Mouse (Mus musculus): ENCODE data around the gene Tacc3.
A peak's percentile ranks its signal among the peaks of the same experiment; 100 is the strongest.

Tacc3 gene

GRCm38 (mm10) chr5:33696430-33696829 lies 38.5 kb downstream of the Tacc3 start:
- DNase-seq, result no peak

- no peak for DNase-seq
Measured at GRCm38 (mm10) chr5:33697534-33697933, 39.6 kb downstream of the Tacc3 start.

- peak; percentile 60 for DNase-seq
Measured at GRCm38 (mm10) chr5:33697947-33698512, 40.1 kb downstream of the Tacc3 start.

GRCm38 (mm10) chr5:33698669-33699068 lies 40.7 kb downstream of the Tacc3 start:
- DNase-seq, result no peak

- no peak for DNase-seq
Measured at GRCm38 (mm10) chr5:33700010-33700409, 42.1 kb downstream of the Tacc3 start.

GRCm38 (mm10) chr5:33701832-33702231 lies 43.9 kb downstream of the Tacc3 start:
- no peak for DNase-seq

- DNase-seq, result no peak
Measured at GRCm38 (mm10) chr5:33703999-33704398, 46.1 kb downstream of the Tacc3 start.

GRCm38 (mm10) chr5:33704945-33705611 lies 47.1 kb downstream of the Tacc3 start:
- DNase-seq, result peak; percentile 53

- peak; percentile 33 for DNase-seq
Measured at GRCm38 (mm10) chr5:33705612-33706349, 47.9 kb downstream of the Tacc3 start.

- DNase-seq, result no peak
Measured at GRCm38 (mm10) chr5:33706350-33706629, 48.4 kb downstream of the Tacc3 start.

- DNase-seq, result no peak
Measured at GRCm38 (mm10) chr5:33707163-33707562, 49.2 kb downstream of the Tacc3 start.

GRCm38 (mm10) chr5:33709037-33709436 lies 51.1 kb downstream of the Tacc3 start:
- no peak for DNase-seq

GRCm38 (mm10) chr5:33712550-33712949 lies 54.6 kb downstream of the Tacc3 start:
- DNase-seq, result no peak

GRCm38 (mm10) chr5:33715182-33715581 lies 57.3 kb downstream of the Tacc3 start:
- no peak for DNase-seq

GRCm38 (mm10) chr5:33716467-33716866 lies 58.5 kb downstream of the Tacc3 start:
- no peak for DNase-seq

- DNase-seq, result no peak
Measured at GRCm38 (mm10) chr5:33718460-33718859, 60.5 kb downstream of the Tacc3 start.

- DNase-seq, result no peak
Measured at GRCm38 (mm10) chr5:33720852-33721490, 63.0 kb downstream of the Tacc3 start.

GRCm38 (mm10) chr5:33721541-33722265 lies 63.8 kb downstream of the Tacc3 start, which contains the start of gene Fgfr3:
Fgfr3 (plus strand) TSS chr5:33721674.
- DNase-seq, result peak; percentile 43

- DNase-seq, result no peak
Measured at GRCm38 (mm10) chr5:33722266-33723018, 64.5 kb downstream of the Tacc3 start.

- no peak for DNase-seq
Measured at GRCm38 (mm10) chr5:33723019-33723640, 65.2 kb downstream of the Tacc3 start.

- DNase-seq, result no peak
Measured at GRCm38 (mm10) chr5:33723641-33724465, 65.9 kb downstream of the Tacc3 start.
